Mouse (Mus musculus) spleen, postnatal 4 days (tissue): Measurements from ENCODE around the gene Gm7980.
"Not testable (repeated sequence)": the region's sequence is repeated elsewhere in the genome, so short reads cannot be mapped to it uniquely, and the experiment has no call there.

Source experiments
- DNase-seq, 2 experiments: peaks; one replicate each; pipeline ENCODE4 v3.0.0; 2022; ENCODE audit warnings: low spot score in 2 of 2

Gm7980 gene

DNA sequence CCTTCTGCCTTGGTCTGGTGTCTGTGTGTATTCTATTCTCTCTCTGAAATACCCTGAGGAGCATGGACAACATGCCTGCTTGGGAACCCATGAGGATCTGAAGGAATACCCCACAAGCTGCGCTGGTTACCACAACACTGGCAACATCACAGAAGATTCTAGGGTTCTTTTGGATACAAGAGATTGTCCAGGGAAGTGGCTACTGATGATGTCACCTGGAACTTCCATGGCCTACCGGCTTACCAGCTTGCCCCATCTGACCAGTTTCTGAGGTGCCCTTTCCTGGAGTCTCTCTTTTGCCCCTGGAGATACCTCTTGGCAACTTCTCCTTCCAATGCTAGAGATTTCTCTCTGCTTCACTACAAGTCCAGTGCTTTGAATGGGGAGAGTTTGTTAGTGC lies at the start of gene Gm7980:
Gene Gm7980, minus strand, starts transcription at position 101 of the 400 bp plus-strand sequence.
- not testable (repeated sequence) for DNase-seq

DNA sequence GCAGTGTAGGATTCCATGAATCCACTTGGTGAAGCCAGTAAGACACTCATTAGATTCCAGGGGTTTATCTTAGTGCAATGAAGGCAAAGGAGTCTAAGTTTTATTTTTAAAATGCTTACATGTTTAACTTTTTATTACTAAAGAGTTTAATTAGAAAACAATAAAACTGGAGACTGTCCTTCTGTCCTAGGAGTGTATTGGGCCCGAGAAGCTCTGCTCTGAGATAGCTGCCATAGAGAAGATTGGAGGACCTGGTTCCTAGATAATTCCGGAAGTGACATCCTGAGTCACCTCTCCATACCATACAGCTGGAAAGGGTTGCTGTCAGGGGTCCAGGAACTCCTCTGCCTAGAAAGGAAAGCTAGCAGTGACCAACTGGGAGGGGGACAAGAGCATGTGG lies 36.6 kb upstream of the Gm7980 start, which contains the start of gene 1700024B05Rik:
Gene 1700024B05Rik, plus strand, starts transcription at position 301 of the 400 bp plus-strand sequence.
- DNase-seq = not testable (repeated sequence)

DNA sequence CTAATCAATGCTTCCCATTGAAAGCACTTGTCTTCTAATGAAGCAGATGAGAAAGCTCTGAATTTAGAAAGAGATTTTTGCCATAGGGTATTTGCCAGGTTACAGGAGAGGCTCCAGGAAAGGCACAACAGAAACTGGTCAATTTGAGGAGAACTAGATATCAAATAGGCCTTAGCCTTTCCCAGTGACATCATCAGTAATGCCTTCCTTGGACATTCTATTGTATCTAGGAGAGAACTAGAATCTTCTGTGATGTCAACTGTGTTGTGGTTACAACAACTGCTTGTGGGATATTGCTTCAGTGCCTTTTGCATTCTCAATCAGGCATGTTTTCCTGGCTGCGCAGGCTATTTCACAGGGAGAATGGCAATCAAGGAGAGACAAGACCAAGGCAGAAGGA lies 17.6 kb upstream of the Gm7980 start, which contains the start of gene 1700049E17Rik1:
Gene 1700049E17Rik1, plus strand, starts transcription at position 301 of the 400 bp plus-strand sequence.
- not testable (repeated sequence) for DNase-seq
